Mouse (Mus musculus) embryonic facial prominence, embryonic 15.5 days (tissue): ENCODE data around the gene Gm49368. TPM values are rescaled to one million over a fixed set of nuclear protein-coding genes. Genes with fewer than 3 reads are reported as not detected.

ENCODE experiments used
- ATAC-seq: fragments of 200-750 bp; cut with Nextera tagmentation; 2 replicates; pipeline ENCODE4 v1.8.0; 2017; ENCODE audit warnings: low read depth, moderate TSS enrichment; ENCODE audit not compliant: insufficient number of reproducible peaks, low FRiP score, low TSS enrichment
- H3K27ac ChIP-seq: fragments of 300-500 bp; sonication (generic); replicated peaks from 2 replicates; pipeline ENCODE4 v1.5.1; 2015; ENCODE audit warnings: mild to moderate bottlenecking, inconsistent platforms
- H3K27me3 ChIP-seq: fragments of 300-500 bp; sonication (generic); 2 replicates; pipeline ENCODE4 v1.6.1; 2015; ENCODE audit warnings: inconsistent platforms
- H3K36me3 ChIP-seq: fragments of 300-500 bp; sonication (generic); 2 replicates; pipeline ENCODE4 v1.6.1; 2015; ENCODE audit warnings: mild to moderate bottlenecking, inconsistent platforms
- H3K4me1 ChIP-seq: fragments of 300-500 bp; sonication (generic); 2 replicates; pipeline ENCODE4 v1.6.1; 2015; ENCODE audit warnings: inconsistent platforms
- H3K4me2 ChIP-seq: fragments of 300-500 bp; sonication (generic); replicated peaks from 2 replicates; pipeline ENCODE4 v1.6.1; 2015; ENCODE audit warnings: mild to moderate bottlenecking, inconsistent platforms
- H3K4me3 ChIP-seq: fragments of 300-500 bp; sonication (generic); replicated peaks from 2 replicates; pipeline ENCODE4 v1.5.1; 2015; ENCODE audit warnings: mild to moderate bottlenecking, inconsistent platforms
- H3K9ac ChIP-seq: fragments of 300-500 bp; sonication (generic); 2 replicates; pipeline ENCODE4 v1.6.1; 2015; ENCODE audit warnings: inconsistent platforms
- H3K9me3 ChIP-seq: fragments of 300-500 bp; sonication (generic); replicated peaks from 2 replicates; pipeline ENCODE4 v1.6.1; 2016; ENCODE audit warnings: inconsistent platforms
- WGBS: fragments of 180-500 bp; shearing (Covaris S2); methylation state at CpG from one replicate; pipeline ENCODE4 v1.1.7; 2015; 5-methylcytosine and 5-hydroxymethylcytosine counted together
- polyA plus RNA-seq: library from polyadenylated mRNA; unstranded; fragments of >200 nt; fragmentation: Nextera tagmentation; extraction: Ambion mirVana; gene quantifications from 2 replicates; pipeline ENCODE4 v1.2.1, GENCODE M21; 2015

Gene Gm49368
- polyA plus RNA-seq, 1 experiment from 2014 or later: not detected

GRCm38 (mm10) chr7:128105246-128105645 is 42.8 kb downstream of the Gm49368 start:
- Histone ChIP-seq H3K4me3 (no peak overlapping the region), H3K9me3 (no peaks in the 10 kb centered on the region), H3K27me3 (no peaks in the 10 kb centered on the region), H3K9ac (no peak overlapping the region), H3K27ac (no peak overlapping the region), H3K4me2 (no peak overlapping the region), H3K36me3 (no peaks in the 10 kb centered on the region), H3K4me1 (no peaks in the 10 kb centered on the region; the same call in 1 of the 2 replicates)
- 20% methylated on average over 4 of the region's 4 CpGs for WGBS
- ATAC-seq: no peak

- Histone ChIP-seq H3K9me3 (no peaks in the 10 kb centered on the region), H3K27me3 (no peaks in the 10 kb centered on the region), H3K4me1 (no peaks in the 10 kb centered on the region; the same call in 1 of the 2 replicates), H3K4me2 (no peak overlapping the region), H3K36me3 (no peaks in the 10 kb centered on the region), H3K27ac (no peak overlapping the region), H3K4me3 (no peak overlapping the region), H3K9ac (no peak overlapping the region)
- WGBS: 93% methylated on average over 7 of the region's 7 CpGs
- ATAC-seq: no peak
Measured at GRCm38 (mm10) chr7:128107462-128107861, 45.0 kb downstream of the Gm49368 start.

GRCm38 (mm10) chr7:128110314-128110713 is 47.8 kb downstream of the Gm49368 start:
- no peak overlapping the region for H3K27ac ChIP-seq
- H3K4me3 ChIP-seq: no peak overlapping the region
- H3K9me3 ChIP-seq: no peaks in the 10 kb centered on the region
- 62% methylated on average over 2 of the region's 2 CpGs for WGBS
- H3K36me3 ChIP-seq: no peaks in the 10 kb centered on the region
- no peak overlapping the region for H3K4me2 ChIP-seq
- no peak for ATAC-seq
- no peaks in the 10 kb centered on the region; the same call in 1 of the 2 replicates for H3K4me1 ChIP-seq
- no peaks in the 10 kb centered on the region for H3K27me3 ChIP-seq
- no peak overlapping the region for H3K9ac ChIP-seq

GRCm38 (mm10) chr7:128112131-128112530 is 49.6 kb downstream of the Gm49368 start:
- Histone ChIP-seq H3K9me3 (no peaks in the 10 kb centered on the region), H3K36me3 (no peaks in the 10 kb centered on the region), H3K27ac (no peak overlapping the region), H3K9ac (no peak overlapping the region), H3K27me3 (no peaks in the 10 kb centered on the region), H3K4me3 (no peak overlapping the region), H3K4me1 (no peaks in the 10 kb centered on the region), H3K4me2 (no peak overlapping the region)
- 89% methylated on average over 11 of the region's 11 CpGs for WGBS
- no peak for ATAC-seq

- 92% methylated on average over 11 of the region's 11 CpGs for WGBS
- ATAC-seq: no peak
- Histone ChIP-seq H3K9ac (no peak overlapping the region), H3K9me3 (no peaks in the 10 kb centered on the region), H3K4me3 (no peak overlapping the region), H3K4me2 (no peak overlapping the region), H3K27me3 (no peaks in the 10 kb centered on the region), H3K27ac (no peak overlapping the region), H3K4me1 (no peaks in the 10 kb centered on the region), H3K36me3 (no peaks in the 10 kb centered on the region)
Measured at GRCm38 (mm10) chr7:128114371-128115105, 52.1 kb downstream of the Gm49368 start.

- Histone ChIP-seq H3K27me3 (no peaks in the 10 kb centered on the region), H3K36me3 (no peaks in the 10 kb centered on the region), H3K27ac (no peak overlapping the region), H3K9ac (no peak overlapping the region), H3K4me2 (no peak overlapping the region), H3K4me3 (no peak overlapping the region), H3K9me3 (no peaks in the 10 kb centered on the region), H3K4me1 (no peaks in the 10 kb centered on the region)
- 73% methylated on average over 5 of the region's 5 CpGs for WGBS
- ATAC-seq: no peak
Measured at GRCm38 (mm10) chr7:128115211-128115958, 52.9 kb downstream of the Gm49368 start.

- Histone ChIP-seq H3K27ac (no peak overlapping the region), H3K4me2 (no peak overlapping the region), H3K4me3 (no peak overlapping the region), H3K4me1 (no peaks in the 10 kb centered on the region), H3K27me3 (no peaks in the 10 kb centered on the region), H3K36me3 (no peaks in the 10 kb centered on the region), H3K9me3 (no peaks in the 10 kb centered on the region), H3K9ac (no peak overlapping the region)
- no peak for ATAC-seq
- WGBS: 94% methylated on average over 5 of the region's 5 CpGs
Measured at GRCm38 (mm10) chr7:128116396-128116795, 53.9 kb downstream of the Gm49368 start.

GRCm38 (mm10) chr7:128119726-128120490 is 57.4 kb downstream of the Gm49368 start:
- no peak overlapping the region for H3K4me2 ChIP-seq
- no peaks in the 10 kb centered on the region for H3K36me3 ChIP-seq
- no peak for ATAC-seq
- H3K9ac ChIP-seq: no peak overlapping the region
- H3K27ac ChIP-seq: no peak overlapping the region
- WGBS: 83% methylated on average over 6 of the region's 6 CpGs
- no peak overlapping the region for H3K4me3 ChIP-seq
- H3K27me3 ChIP-seq: no peaks in the 10 kb centered on the region
- no peaks in the 10 kb centered on the region for H3K9me3 ChIP-seq
- H3K4me1 ChIP-seq: no peaks in the 10 kb centered on the region

GRCm38 (mm10) chr7:128128741-128129720 is 66.5 kb downstream of the Gm49368 start, which contains the start of gene Itgax:
Gene Itgax, plus strand, starts transcription at chr7:128129547.
- H3K36me3 ChIP-seq: no peaks in the 10 kb centered on the region
- H3K4me1 ChIP-seq: no peaks in the 10 kb centered on the region
- 74% methylated on average over 8 of the region's 8 CpGs for WGBS
- no peak within 1 kb of the TSS for H3K27ac ChIP-seq
- H3K4me3 ChIP-seq: no peak within 1 kb of the TSS
- no peak within 1 kb of the TSS for H3K4me2 ChIP-seq
- ATAC-seq: no peak
- no peak within 1 kb of the TSS for H3K9ac ChIP-seq
- H3K27me3 ChIP-seq: no peaks in the 10 kb centered on the region
- no peaks in the 10 kb centered on the region for H3K9me3 ChIP-seq

- Histone ChIP-seq H3K27me3 (no peaks in the 10 kb centered on the region), H3K9me3 (no peaks in the 10 kb centered on the region), H3K9ac (no peak overlapping the region), H3K4me1 (no peaks in the 10 kb centered on the region), H3K27ac (no peak overlapping the region), H3K36me3 (no peaks in the 10 kb centered on the region), H3K4me2 (no peak overlapping the region), H3K4me3 (no peak overlapping the region)
- no peak for ATAC-seq
- WGBS: 72% methylated on average over 5 of the region's 5 CpGs
Measured at GRCm38 (mm10) chr7:128132148-128132547, 69.7 kb downstream of the Gm49368 start.
